Mouse (Mus musculus) limb, embryonic 15.5 days (tissue): ENCODE data around the gene Clec4e. TPM values are rescaled to one million over a fixed set of nuclear protein-coding genes. Genes with fewer than 3 reads are reported as not detected.
"Not testable (repeated sequence)": the region's sequence is repeated elsewhere in the genome, so short reads cannot be mapped to it uniquely, and the experiment has no call there.

Source experiments
- ATAC-seq: fragments of 200-750 bp; cut with Nextera tagmentation; 2 replicates; pipeline ENCODE4 v1.8.0; 2017; ENCODE audit warnings: low read depth, moderate TSS enrichment; ENCODE audit not compliant: insufficient number of reproducible peaks, low FRiP score, low TSS enrichment
- H3K27ac ChIP-seq: fragments of 300-500 bp; sonication (generic); 2 replicates; pipeline ENCODE4 v1.5.1; 2015; ENCODE audit warnings: moderate library complexity, mild to moderate bottlenecking, inconsistent platforms
- H3K27me3 ChIP-seq: fragments of 300-500 bp; sonication (generic); 2 replicates; pipeline ENCODE4 v1.6.1; 2015; ENCODE audit warnings: inconsistent platforms
- H3K36me3 ChIP-seq: fragments of 300-500 bp; sonication (generic); 2 replicates; pipeline ENCODE4 v1.6.1; 2015; ENCODE audit warnings: inconsistent platforms
- H3K4me1 ChIP-seq: fragments of 300-500 bp; sonication (generic); 2 replicates; pipeline ENCODE4 v1.6.1; 2015; ENCODE audit warnings: inconsistent platforms
- H3K4me2 ChIP-seq: fragments of 300-500 bp; sonication (generic); 2 replicates; pipeline ENCODE4 v1.6.1; 2015; ENCODE audit warnings: mild to moderate bottlenecking, inconsistent platforms
- H3K4me3 ChIP-seq: fragments of 300-500 bp; sonication (generic); 2 replicates; pipeline ENCODE4 v1.5.1; 2015; ENCODE audit warnings: mild to moderate bottlenecking, inconsistent platforms
- H3K9ac ChIP-seq: fragments of 300-500 bp; sonication (generic); 2 replicates; pipeline ENCODE4 v1.6.1; 2015; ENCODE audit warnings: inconsistent platforms
- H3K9me3 ChIP-seq: fragments of 300-500 bp; sonication (generic); 2 replicates; pipeline ENCODE4 v1.6.1; 2016; ENCODE audit warnings: inconsistent platforms
- WGBS: fragments of 180-500 bp; shearing (Covaris S2); methylation state at CpG from one replicate; pipeline ENCODE4 v1.1.7; 2015; 5-methylcytosine and 5-hydroxymethylcytosine counted together
- polyA plus RNA-seq: library from polyadenylated mRNA; unstranded; fragments of >200 nt; fragmentation: Nextera tagmentation; extraction: Ambion mirVana; gene quantifications from 2 replicates; pipeline ENCODE4 v1.2.1, GENCODE M21; 2015

The Clec4e gene
- 0.06 TPM in 1 of 2 replicates, not detected in the other for polyA plus RNA-seq

GRCm38 (mm10) chr6:123289753-123290152 is at the start of gene Clec4e:
Gene Clec4e, minus strand, starts transcription at chr6:123289870.
- Histone ChIP-seq H3K36me3 (no peaks in the 10 kb centered on the region), H3K4me3 (no peak within 1 kb of the TSS), H3K9ac (no peak within 1 kb of the TSS), H3K9me3 (no peaks in the 10 kb centered on the region), H3K4me2 (no peak within 1 kb of the TSS), H3K4me1 (no peaks in the 10 kb centered on the region), H3K27ac (no peak within 1 kb of the TSS), H3K27me3 (no peaks in the 10 kb centered on the region)
- WGBS: 76% methylated on average over 4 of the region's 4 CpGs
- ATAC-seq: no peak

DNA sequence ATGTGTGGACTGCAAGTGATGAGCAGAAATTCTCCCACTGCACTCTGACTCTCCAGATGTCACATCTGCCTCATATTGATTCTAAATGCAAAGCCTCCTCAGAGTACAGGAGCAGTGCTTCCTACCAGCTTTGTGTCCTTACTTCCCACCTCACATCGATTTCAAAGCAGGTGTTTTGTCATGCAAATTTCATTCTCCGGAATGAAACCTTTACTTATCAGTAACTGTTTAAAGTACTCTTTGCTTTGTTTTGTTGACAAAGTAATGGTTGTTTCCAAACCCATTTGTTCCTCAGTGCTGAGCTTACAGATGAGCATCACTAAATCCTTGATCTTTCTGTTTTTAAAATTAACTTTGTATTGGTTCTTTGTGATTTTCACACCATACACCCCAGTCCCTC is 42.8 kb upstream of the Clec4e start:
- 48% methylated on average over 2 of the region's 2 CpGs for whole genome bisulfite sequencing
- ATAC-seq: no peak

GRCm38 (mm10) chr6:123308033-123308432 is 18.4 kb upstream of the Clec4e start, which contains the start of gene Vmn2r19:
Gene Vmn2r19, plus strand, starts transcription at chr6:123308333.
- H3K9me3 ChIP-seq: no peaks in the 10 kb centered on the region
- H3K27ac ChIP-seq: no peak within 1 kb of the TSS
- no peak within 1 kb of the TSS for H3K9ac ChIP-seq
- WGBS: 86% methylated on average over 2 of the region's 2 CpGs
- no peak within 1 kb of the TSS for H3K4me3 ChIP-seq
- ATAC-seq: no peak
- H3K4me1 ChIP-seq: no peaks in the 10 kb centered on the region
- no peaks in the 10 kb centered on the region for H3K27me3 ChIP-seq
- H3K4me2 ChIP-seq: no peak within 1 kb of the TSS
- no peaks in the 10 kb centered on the region for H3K36me3 ChIP-seq

More for the DNA sequence above, 42.8 kb upstream of the Clec4e start:
- Histone ChIP-seq H3K4me3 (no peak overlapping the region), H3K4me2 (no peak overlapping the region), H3K9ac (no peak overlapping the region), H3K27me3 (no peaks in the 10 kb centered on the region), H3K9me3 (no peaks in the 10 kb centered on the region), H3K27ac (no peak overlapping the region), H3K4me1 (no peaks in the 10 kb centered on the region), H3K36me3 (no peaks in the 10 kb centered on the region)

GRCm38 (mm10) chr6:123306315-123306714 is 16.6 kb upstream of the Clec4e start:
- not testable (repeated sequence) for ATAC-seq
- 82% methylated on average over 7 of the region's 7 CpGs for WGBS

GRCm38 (mm10) chr6:123296687-123297086 is 7.0 kb upstream of the Clec4e start:
- 59% methylated on average over 1 of the region's 1 CpGs for WGBS
- ATAC-seq: no peak
- no peak overlapping the region for H3K9ac ChIP-seq
- no peaks in the 10 kb centered on the region for H3K9me3 ChIP-seq
- H3K4me1 ChIP-seq: no peaks in the 10 kb centered on the region
- no peak overlapping the region for H3K27ac ChIP-seq
- no peak overlapping the region for H3K4me2 ChIP-seq
- no peaks in the 10 kb centered on the region for H3K27me3 ChIP-seq
- no peaks in the 10 kb centered on the region for H3K36me3 ChIP-seq
- H3K4me3 ChIP-seq: no peak overlapping the region

More at GRCm38 (mm10) chr6:123306315-123306714, 16.6 kb upstream of the Clec4e start:
- not testable (repeated sequence) for H3K9ac ChIP-seq, H3K9me3 ChIP-seq, H3K4me3 ChIP-seq, H3K27ac ChIP-seq, H3K36me3 ChIP-seq, H3K4me1 ChIP-seq, H3K4me2 ChIP-seq, H3K27me3 ChIP-seq

DNA sequence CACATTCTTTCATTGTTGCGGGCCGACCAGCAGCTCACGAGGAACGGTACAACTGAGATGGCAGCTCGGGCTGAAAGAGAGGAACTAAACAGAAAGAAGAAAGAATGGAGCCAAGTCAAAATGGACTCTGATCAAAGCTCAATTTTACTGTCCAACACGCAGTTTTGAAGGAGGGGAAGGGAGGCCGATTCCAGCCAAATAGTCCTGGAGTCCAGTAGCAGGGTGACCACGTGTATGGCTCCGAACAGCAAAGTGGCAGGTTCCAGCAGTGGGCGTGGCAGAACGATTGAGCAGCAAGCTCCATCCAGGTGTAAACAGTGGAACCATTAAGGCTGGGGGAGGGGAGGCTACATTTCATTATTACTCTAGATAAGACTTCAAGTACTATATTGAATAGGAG is 3.8 kb upstream of the Clec4e start:
- WGBS: 87% methylated on average over 11 of the region's 11 CpGs

DNA sequence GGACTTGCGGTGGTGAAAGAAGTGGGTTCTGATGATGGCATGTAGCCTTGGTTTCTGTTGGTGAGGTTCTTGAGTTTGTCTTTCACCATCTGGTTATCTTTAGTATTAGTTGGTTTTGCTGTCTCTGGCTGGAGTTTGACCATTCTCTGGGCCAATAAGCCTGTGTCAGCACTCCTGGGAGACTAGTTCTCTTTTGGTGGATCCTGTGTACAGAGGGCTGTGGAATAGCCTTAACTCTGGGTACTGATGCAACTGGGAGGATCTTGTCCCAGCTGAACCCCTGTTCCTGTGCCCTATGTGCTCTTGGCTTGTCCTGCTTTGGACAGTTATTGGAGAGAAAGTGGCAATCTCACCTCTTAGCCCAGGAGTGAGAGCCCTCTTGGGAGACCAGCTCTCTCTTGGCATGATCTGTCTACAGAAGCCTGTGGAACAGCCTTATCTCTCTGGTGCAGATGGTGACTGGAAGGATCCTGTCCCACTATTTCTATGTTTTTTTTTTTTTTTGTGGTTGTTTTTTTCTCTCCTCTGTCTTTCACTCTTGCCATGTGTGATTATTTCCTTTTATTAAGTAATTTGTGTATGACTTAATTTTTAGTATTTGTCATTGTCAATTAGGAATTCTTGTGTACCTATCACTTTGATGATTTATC is 3.2 kb upstream of the Clec4e start:
- H3K4me3 ChIP-seq: no peak overlapping the region
- 92% methylated on average over 1 of the region's 1 CpGs for WGBS
- no peaks in the 10 kb centered on the region for H3K27me3 ChIP-seq
- H3K27ac ChIP-seq: no peak overlapping the region
- no peaks in the 10 kb centered on the region for H3K9me3 ChIP-seq
- no peaks in the 10 kb centered on the region for H3K4me1 ChIP-seq
- no peaks in the 10 kb centered on the region for H3K36me3 ChIP-seq
- no peak overlapping the region for H3K4me2 ChIP-seq
- no peak overlapping the region for H3K9ac ChIP-seq
- ATAC-seq: no peak

More for the DNA sequence above, 3.8 kb upstream of the Clec4e start:
- not testable (repeated sequence) for H3K4me2 ChIP-seq, ATAC-seq, H3K4me3 ChIP-seq, H3K9me3 ChIP-seq, H3K36me3 ChIP-seq, H3K9ac ChIP-seq, H3K27ac ChIP-seq, H3K27me3 ChIP-seq, H3K4me1 ChIP-seq

- H3K27me3 ChIP-seq: no peaks in the 10 kb centered on the region
- H3K27ac ChIP-seq: no peak overlapping the region
- no peaks in the 10 kb centered on the region for H3K4me1 ChIP-seq
- no peak overlapping the region for H3K4me2 ChIP-seq
- 77% methylated on average over 10 of the region's 10 CpGs for WGBS
- H3K36me3 ChIP-seq: no peaks in the 10 kb centered on the region
- no peak for ATAC-seq
- H3K9ac ChIP-seq: no peak overlapping the region
- no peak overlapping the region for H3K4me3 ChIP-seq
- no peaks in the 10 kb centered on the region; the same call in 1 of the 2 replicates for H3K9me3 ChIP-seq
These were observed 739 bp downstream of the Clec4e start for GRCm38 (mm10) chr6:123288931-123289330.

DNA sequence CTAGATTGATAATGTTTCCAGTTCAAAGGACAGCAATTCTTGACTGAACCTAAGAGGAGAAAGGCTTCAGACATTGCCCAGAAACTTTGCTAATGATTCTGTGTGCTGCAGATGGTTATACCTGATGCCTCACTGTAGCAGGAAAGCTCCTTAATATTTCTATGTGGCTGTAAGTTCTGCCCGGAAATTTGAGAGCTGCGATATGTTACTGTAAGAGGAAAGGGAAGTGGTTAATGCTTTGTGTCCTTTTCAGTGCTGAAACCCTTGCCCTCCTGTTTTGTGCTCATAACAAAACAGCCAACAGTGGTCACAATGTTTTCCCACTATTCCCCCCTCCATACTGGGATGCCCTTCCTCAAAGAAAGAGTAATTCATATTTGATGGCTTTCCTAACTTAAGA is 3.4 kb downstream of the Clec4e start:
- H3K27ac ChIP-seq: no peak overlapping the region
- H3K9ac ChIP-seq: no peak overlapping the region
- 85% methylated on average over 2 of the region's 2 CpGs for WGBS
- H3K27me3 ChIP-seq: no peaks in the 10 kb centered on the region
- H3K4me1 ChIP-seq: no peaks in the 10 kb centered on the region
- H3K4me2 ChIP-seq: no peak overlapping the region
- H3K4me3 ChIP-seq: no peak overlapping the region
- H3K9me3 ChIP-seq: no peaks in the 10 kb centered on the region; the same call in 1 of the 2 replicates
- no peak for ATAC-seq
- H3K36me3 ChIP-seq: no peaks in the 10 kb centered on the region

GRCm38 (mm10) chr6:123279443-123279842 is 10.2 kb downstream of the Clec4e start:
- Histone ChIP-seq H3K4me1 (no peaks in the 10 kb centered on the region), H3K27me3 (no peaks in the 10 kb centered on the region), H3K9ac (no peak overlapping the region), H3K27ac (no peak overlapping the region), H3K9me3 (no peaks in the 10 kb centered on the region; the same call in 1 of the 2 replicates), H3K4me2 (no peak overlapping the region), H3K4me3 (no peak overlapping the region), H3K36me3 (no peaks in the 10 kb centered on the region)
- ATAC-seq: no peak
- whole genome bisulfite sequencing: 79% methylated on average over 2 of the region's 2 CpGs

DNA sequence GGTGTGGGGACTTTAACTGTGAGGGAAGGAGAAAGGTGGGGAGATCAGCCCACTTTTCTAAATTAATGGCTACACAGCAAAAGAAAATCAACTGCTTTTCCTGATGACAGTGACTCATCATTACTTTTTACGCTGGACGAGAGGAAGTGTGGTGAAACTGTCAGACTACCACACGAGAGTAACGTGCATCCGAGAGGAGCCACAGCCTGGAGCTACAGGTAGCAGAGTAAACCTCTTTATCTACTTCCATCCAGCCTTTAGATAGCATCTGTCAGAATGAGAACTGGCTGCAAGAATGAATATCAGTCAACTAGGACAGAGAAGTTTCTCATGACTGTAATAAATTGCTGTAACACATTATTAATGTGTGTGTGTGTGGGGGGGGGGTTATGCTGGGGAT is 22.7 kb downstream of the Clec4e start:
- no peaks in the 10 kb centered on the region for H3K36me3 ChIP-seq
- H3K9ac ChIP-seq: no peak overlapping the region
- H3K4me2 ChIP-seq: no peak overlapping the region
- no peaks in the 10 kb centered on the region for H3K4me1 ChIP-seq
- ATAC-seq: no peak
- H3K27ac ChIP-seq: no peak overlapping the region
- H3K27me3 ChIP-seq: no peaks in the 10 kb centered on the region
- no peaks in the 10 kb centered on the region for H3K9me3 ChIP-seq
- WGBS: 75% methylated on average over 5 of the region's 5 CpGs
- H3K4me3 ChIP-seq: no peak overlapping the region

GRCm38 (mm10) chr6:123265809-123266208 is 23.9 kb downstream of the Clec4e start:
- Histone ChIP-seq H3K4me2 (no peak overlapping the region), H3K4me3 (no peak overlapping the region), H3K27ac (no peak overlapping the region), H3K9me3 (no peaks in the 10 kb centered on the region), H3K27me3 (no peaks in the 10 kb centered on the region), H3K36me3 (no peaks in the 10 kb centered on the region), H3K4me1 (no peaks in the 10 kb centered on the region), H3K9ac (no peak overlapping the region)
- 86% methylated on average over 4 of the region's 4 CpGs for WGBS
- no peak for ATAC-seq

DNA sequence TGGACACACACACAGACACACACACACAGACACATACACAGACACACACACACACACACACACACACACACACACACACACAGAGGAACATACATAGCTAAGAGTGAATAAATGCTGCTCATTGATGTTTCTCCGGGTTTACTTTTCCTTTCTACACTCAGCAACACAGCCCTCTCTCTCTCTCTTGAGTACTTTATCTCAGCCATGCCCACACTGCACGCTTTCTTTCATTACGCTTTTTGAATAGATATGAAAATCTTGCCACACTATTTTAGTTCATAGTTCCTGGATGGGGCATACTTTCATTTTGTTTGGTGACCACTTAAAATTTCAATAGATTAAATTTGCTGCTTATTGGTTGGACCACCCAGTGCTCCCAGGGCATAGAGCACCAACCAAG is 25.5 kb downstream of the Clec4e start:
- H3K9me3 ChIP-seq: no peaks in the 10 kb centered on the region
- no peak for ATAC-seq
- no peaks in the 10 kb centered on the region for H3K4me1 ChIP-seq
- 91% methylated on average over 3 of the region's 3 CpGs for WGBS
- no peak overlapping the region for H3K4me2 ChIP-seq
- H3K4me3 ChIP-seq: no peak overlapping the region
- H3K27me3 ChIP-seq: no peaks in the 10 kb centered on the region
- H3K9ac ChIP-seq: no peak overlapping the region
- no peaks in the 10 kb centered on the region for H3K36me3 ChIP-seq
- no peak overlapping the region for H3K27ac ChIP-seq
